Mouse (Mus musculus): ENCODE measurements around the gene Iqch.
"Not testable (repeated sequence)": the region's sequence is repeated elsewhere in the genome, so short reads cannot be mapped to it uniquely, and the experiment has no call there.

The Iqch gene

GRCm38 (mm10) chr9:63568314-63568713 lies 34.0 kb downstream of the Iqch start:
- DNase-seq (ENCODE audit: low read depth, low spot score), result no peak

DNA sequence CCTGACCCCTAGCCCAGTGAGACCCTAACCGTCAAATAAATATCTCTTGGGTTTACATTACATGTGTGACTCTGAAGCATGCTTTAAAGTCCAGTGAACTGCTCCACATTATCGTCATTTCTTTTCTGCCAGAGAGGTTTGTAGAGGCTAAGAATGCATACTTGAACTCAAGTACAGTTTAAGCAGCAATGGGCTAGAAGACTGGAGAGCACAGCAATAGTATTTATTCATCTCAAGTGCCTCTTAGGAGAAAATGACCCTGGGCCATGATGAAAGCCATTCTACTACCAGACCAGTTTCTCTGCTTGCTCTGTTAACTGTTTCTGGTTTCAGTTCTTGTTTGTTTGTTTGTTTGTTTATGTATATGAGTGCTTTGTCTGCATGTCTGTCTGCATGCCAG lies 38.9 kb downstream of the Iqch start:
- DNase-seq (ENCODE audit: low read depth, low spot score), result no peak

DNA sequence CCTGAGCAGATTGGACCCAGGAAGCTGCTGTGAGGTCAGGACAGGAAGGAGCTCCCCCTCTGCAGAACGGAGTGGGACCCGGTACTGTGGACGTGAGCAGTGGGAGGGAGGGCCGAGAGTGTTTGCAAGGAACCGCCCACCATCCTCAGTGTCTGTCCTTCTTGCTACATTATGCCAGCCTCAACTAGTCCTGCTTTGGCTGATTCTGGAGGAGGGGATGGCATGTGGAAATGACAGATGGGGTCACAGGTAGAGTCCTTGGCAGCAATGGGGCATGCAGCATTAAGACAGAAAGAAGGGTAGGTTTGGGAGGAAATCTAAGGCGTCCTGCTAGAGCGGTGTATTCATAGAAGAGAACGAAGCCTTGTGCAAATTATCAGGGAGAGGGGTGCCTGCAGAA lies 40.4 kb downstream of the Iqch start:
- no peak for DNase-seq (ENCODE audit: low read depth, low spot score)

DNA sequence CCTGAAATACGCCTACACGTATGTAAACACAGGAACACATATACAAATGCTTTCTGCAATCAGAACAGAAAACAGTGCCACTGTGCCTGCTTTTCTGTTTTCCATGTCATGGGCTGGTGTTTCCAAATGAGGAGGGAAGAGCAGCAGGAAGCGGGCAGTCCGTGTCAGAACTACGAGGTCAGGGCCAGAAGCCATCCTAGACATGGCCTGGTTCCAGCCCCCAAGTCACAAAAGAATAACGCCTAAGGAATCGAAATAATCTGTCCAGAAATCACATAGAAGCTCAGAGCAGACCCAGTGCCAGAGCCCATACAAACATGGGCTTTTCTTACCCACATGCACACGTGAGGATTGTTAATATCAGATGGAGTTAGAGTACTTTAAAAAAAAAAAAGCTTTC lies 45.4 kb downstream of the Iqch start:
- DNase-seq (ENCODE audit: low read depth, low spot score), result no peak

GRCm38 (mm10) chr9:63556316-63556715 lies 46.0 kb downstream of the Iqch start:
- no peak for DNase-seq (ENCODE audit: low read depth, low spot score)

DNA sequence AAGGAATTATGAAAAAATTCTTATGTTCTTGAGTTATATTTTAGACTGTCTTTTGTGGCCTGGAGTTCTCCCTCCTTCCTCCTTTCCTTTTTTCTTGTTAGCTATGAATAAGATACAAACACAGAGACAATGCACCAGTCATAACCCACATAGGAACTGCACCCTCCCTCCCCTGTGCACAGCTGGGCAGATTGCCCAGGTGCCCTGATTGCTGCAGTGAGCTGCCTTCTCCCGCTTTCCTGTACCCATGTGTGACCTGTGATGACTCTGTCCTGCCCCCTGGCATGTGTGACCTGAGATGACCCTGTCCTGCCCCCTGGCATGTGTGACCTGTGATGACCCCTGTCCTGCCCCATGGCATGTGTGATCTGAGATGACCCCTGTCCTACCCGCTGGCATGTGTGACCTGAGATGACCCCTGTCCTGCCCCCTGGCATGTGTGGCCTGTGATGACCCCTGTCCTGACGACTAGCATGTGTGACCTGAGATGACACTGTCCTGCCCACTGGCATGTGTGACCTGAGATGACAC lies 46.8 kb downstream of the Iqch start:
- no peak for DNase-seq (ENCODE audit: low read depth, low spot score)

GRCm38 (mm10) chr9:63553628-63554027 lies 48.7 kb downstream of the Iqch start:
- DNase-seq (ENCODE audit: low read depth, low spot score), result no peak

DNA sequence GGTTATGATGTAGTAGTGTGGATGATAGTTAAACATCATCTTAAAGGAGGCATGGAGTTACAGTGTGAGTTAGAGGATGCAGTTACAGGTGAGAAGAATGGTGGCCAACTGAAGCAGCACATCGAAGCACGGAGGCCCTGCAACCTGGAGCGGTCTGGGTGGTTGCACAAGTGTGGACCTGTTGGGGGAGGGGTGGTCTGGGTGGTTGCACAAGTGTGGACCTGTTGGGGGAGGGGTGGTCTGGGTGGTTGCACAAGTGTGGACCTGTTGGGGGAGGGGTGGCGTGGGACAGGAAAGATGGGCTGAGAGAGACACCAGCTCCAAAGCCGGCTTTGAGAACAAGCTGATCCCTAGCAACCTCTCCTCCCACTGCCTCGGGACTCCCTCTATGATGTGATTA lies 51.6 kb downstream of the Iqch start:
- DNase-seq (ENCODE audit: low read depth, low spot score), result not testable (repeated sequence)

DNA sequence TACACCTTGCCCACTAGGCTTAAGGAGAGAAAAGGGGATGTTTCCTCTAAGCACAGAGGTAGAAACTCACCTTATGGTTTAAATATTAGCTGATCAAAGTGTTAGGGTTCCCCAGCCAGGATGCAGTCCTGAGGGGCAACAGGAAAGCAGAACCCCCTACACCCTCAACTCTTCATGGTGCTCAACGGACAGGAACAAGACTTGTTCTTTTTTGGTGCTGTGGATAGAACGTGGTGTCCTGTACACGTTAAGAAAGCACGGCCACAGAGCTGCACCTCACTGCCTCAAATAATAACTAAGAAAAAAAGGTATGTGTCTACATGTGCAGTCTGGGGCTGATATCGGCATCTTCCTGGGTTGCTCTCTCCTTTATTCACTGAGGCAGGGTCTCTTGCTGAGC lies 53.3 kb downstream of the Iqch start:
- DNase-seq (ENCODE audit: low read depth, low spot score), result no peak

DNA sequence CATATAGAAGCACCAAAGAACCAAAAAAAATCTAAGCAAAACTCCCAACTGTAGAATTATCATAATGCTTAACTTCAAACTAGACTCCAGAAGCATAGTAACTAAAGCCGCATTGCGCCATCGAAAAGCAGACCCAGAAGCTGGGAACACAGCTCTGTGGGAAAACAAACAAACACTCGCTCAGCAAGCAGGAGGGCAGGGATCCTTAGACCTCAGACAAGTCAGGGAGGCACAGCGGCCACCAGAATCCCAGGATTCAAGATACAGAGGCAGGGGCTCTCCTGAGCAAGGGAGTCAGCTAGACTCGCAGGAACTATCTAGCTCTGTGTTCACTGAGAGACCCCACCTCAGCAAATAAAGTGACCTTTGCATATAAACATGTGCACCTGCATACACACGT lies 60.4 kb downstream of the Iqch start:
- no peak for DNase-seq (ENCODE audit: low read depth, low spot score)

DNA sequence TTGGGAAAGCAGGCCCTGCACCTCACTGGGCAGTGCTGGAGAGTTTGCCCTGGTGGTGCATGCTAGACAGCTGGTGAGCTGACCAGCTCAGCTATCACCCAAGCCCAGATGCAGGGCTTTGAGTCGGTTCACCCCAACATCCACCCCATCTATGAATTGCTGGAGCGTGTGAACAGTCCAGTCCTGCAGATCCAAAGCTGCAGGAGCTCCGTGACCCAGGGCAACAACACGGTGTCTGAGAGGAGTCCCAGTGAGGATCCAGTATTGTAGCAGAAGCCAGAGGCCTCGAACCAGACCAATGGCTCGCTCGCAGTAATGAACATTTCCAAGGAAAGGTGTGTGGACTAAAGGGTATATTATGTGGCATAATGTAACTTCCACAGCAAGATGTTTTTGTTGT lies 61.0 kb downstream of the Iqch start:
- no peak for DNase-seq (ENCODE audit: low read depth, low spot score)

DNA sequence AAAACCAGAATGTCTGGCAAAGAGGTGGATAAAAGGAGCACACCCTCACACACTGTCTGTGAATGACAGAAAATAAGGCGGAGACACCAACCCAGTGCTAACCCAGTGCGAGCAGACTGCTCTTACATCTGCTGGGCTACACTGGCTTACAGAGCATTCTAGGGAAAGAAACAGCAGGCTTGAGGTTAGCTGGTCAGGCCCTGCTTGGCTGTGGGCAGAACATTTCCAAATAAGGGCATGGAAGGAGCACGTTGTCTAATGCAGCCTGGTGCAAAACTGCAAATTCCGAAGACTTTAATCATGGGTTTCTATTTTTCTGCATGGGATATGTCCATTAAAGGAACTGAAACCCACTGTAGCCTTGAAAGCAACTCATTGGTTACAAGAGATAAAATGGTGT lies 64.8 kb downstream of the Iqch start:
- no peak for DNase-seq (ENCODE audit: low read depth, low spot score)

DNA sequence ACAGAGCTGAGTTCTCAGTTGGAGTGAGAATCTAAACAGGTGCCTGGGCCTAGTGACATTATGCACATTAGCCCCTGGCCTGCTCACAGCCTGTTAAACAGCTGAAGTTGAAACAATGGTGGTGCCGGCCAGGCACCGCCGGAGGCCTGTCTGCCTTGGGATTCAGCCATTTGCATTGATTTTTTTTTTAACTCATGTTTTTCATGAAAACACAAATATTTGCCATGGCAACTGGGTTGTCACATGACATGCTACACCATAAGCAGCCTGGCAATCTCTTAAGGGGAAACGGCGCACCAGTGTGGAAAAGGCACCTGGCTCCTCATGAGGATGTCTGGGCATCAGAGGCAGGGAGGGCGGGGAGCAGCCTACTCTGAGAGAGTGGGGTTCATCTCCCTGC lies 67.3 kb downstream of the Iqch start:
- no peak for DNase-seq (ENCODE audit: low read depth, low spot score)

DNA sequence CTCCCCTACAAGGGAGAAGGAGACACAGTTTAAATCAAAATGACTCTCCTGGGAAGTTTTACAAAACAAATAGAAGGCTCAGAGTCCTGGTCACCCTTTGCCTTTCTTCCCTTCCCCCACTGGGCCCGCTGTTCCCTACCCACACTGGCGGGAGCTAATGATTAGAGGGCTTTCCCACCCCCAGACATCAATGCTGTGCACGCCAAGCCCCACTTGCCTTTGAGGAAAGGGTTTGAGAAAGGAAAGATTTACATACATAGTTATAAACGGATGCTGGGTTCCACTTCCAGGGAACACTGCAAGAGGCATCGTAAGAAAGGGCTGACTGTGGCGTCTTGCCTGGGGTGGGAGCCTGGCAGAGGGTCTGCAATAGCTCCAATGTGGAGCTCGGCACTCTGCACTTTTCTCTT lies 67.9 kb downstream of the Iqch start:
- DNase-seq (ENCODE audit: low read depth, low spot score), result no peak

GRCm38 (mm10) chr9:63532966-63533711 lies 69.2 kb downstream of the Iqch start:
- DNase-seq (ENCODE audit: low read depth, low spot score), result no peak

GRCm38 (mm10) chr9:63523937-63524253 lies 78.4 kb downstream of the Iqch start:
- no peak for DNase-seq (ENCODE audit: low read depth, low spot score)

DNA sequence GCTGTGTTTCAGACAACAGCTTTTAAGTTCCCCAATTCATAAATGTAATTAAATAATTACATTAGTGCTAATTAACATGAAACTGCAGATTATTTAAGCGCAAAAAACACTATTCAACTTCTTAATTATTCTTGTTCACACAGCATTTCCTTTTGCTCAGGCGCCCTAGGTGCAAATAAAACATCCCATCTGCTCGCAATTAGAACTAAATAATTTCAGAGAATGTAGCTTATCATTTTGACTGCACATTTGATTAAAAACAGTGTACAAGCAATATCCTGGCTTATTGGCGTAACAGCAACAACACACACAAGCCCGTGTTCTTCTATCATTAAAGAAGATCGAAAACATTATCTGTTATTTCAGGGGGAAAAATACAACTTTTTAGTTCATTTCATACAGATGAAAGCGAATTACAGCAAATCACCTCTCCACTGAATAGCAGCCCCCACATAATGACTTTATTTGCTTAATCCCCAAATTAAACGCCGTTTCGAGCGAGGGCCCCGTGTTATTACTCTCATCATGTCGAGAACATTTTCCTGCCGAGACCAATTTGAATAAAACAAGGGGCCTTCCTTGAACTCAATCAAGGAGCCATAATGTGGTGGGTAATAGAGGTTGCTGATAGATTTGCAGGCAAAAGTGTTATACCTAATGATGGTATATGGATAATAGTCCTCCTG lies 78.9 kb downstream of the Iqch start:
- DNase-seq (ENCODE audit: low read depth, low spot score), result no peak

DNA sequence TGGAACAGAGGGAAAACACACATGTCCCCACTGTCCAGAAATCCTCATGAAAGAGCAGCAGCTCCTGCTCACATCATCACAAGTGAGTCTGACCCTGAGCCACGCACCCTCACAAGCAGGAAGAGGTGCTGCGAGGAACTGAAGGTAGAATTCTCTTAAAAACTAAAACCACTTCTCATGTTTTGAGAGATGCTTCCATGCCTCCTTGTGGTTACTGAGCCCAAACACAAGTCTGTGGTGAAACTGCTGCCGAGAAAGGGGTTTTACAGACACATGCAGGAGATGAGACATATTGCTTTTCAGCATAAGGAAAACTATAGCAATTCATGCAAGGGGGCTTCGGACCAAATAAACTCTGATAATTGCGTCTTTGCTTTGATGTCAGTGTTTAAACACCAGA lies 89.4 kb downstream of the Iqch start:
- DNase-seq (ENCODE audit: low read depth, low spot score), result no peak

GRCm38 (mm10) chr9:63511034-63511433 lies 91.3 kb downstream of the Iqch start:
- no peak for DNase-seq (ENCODE audit: low read depth, low spot score)

DNA sequence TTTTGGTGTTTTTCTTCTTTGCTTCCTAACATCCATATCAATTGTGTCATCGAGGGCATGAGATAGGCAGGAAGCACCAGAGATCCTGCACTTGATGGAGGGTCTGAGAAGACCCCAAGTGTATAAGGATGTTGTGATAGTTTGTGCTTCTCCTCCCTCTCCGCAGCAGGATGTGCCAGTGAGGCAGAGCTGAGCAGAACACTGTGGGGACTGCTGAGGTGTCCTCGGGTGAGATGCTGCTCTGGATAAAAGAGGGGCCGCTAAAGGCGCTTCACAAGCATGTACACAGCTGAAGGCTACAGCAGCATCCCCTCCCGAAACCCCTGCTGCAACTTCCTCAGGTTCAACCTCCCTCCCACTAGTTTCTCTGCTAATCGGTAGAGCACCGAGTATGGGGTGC lies 95.2 kb downstream of the Iqch start:
- DNase-seq (ENCODE audit: low read depth, low spot score), result no peak

DNA sequence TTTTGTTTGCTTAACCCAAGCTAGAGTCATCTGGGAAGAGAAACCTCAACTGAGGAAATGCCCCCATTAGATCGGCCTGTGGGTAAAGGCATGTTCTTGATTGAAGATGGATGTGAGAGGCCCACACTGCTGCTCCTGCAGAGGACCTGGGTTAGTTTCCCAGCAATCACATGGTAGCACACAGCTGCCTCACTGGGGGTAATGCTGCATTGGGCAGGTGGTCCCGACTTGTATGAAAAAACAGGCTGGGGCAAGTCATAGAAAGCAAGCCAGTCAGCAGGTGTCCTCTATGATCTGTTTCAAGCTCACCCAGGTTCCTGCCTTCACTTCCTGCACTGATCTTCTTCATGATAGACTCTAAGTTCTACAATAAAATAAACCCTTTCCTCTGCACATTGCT lies 98.4 kb downstream of the Iqch start:
- DNase-seq (ENCODE audit: low read depth, low spot score), result no peak

DNA sequence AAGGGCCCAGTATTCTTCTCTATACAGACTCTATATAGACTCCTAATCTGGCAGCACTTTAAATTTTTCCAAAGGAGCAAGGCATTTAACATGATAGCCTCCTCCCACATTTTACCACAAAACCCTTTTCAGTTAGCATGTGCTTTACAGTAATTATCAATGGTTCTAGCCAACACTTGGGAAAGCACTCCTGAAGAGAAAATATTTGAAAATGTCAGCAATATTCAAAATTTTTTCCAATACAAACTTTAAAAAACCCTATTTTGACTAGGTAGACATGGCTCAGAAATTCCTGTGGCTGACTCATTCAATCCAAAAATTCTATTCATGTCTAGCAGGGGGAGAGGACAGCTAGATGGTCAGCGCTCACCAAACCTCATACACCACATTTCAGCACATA lies 100.8 kb downstream of the Iqch start:
- no peak for DNase-seq (ENCODE audit: low read depth, low spot score)

DNA sequence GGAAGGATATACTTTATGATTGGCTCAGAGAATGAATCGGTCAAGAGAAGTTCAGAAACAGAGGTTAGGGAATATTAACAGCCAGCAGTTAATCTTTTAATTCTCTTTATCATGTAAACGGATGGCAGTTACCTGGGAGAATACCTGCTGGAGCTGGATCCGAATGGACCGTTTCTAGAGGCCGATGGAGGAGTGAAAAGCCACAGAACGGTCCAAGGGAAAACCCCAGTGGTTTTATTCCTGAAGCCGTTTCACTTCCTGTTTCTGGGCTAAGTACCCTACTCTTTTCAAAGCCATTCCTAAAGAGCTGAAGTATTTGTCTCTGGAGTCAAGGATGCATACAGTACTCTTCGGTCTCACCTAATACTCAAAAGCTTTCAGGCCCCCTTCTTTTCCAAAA lies 102.4 kb downstream of the Iqch start:
- no peak for DNase-seq (ENCODE audit: low read depth, low spot score)
